Mouse (Mus musculus) MEL (cell line): ENCODE data around the gene Lamtor4.

Experiments used
- BHLHE40 ChIP-seq: IDR thresholded peaks from 2 replicates; pipeline ENCODE4 v1.6.1; 2012; ENCODE audit warnings: low read depth, mild to moderate bottlenecking, inconsistent platforms, low read length, improper control_type of control experiment, borderline replicate concordance
- CTCF ChIP-seq, 3 experiments: IDR thresholded peaks in 2 of 3; conservative IDR thresholded peaks in 1 of 3; 2 replicates each; pipeline ENCODE4 v1.5.1; 2011 to 2012; ENCODE audit warnings: low read length in 3 of 3, low read depth in 2 of 3, mild to moderate bottlenecking in 2 of 3, improper control_type of control experiment in 1 of 3, inconsistent platforms in 1 of 3, mixed read lengths in 1 of 3, moderate library complexity in 1 of 3; ENCODE audit not compliant: control insufficient read depth in 1 of 3, insufficient read depth in 1 of 3, poor library complexity in 1 of 3, severe bottlenecking in 1 of 3
- E2F4 ChIP-seq: IDR thresholded peaks from 2 replicates; pipeline ENCODE4 v1.6.1; 2011; ENCODE audit warnings: low read depth, low read length, improper control_type of control experiment, borderline replicate concordance
- EP300 ChIP-seq, 2 experiments: IDR thresholded peaks; 2 replicates each; pipeline ENCODE4 v1.6.1; 2011; ENCODE audit warnings: improper control_type of control experiment in 2 of 2, low read length in 2 of 2, low read depth in 1 of 2, mild to moderate bottlenecking in 1 of 2
- KAT2A ChIP-seq: conservative IDR thresholded peaks from 2 replicates; pipeline ENCODE4 v1.6.1; 2012; ENCODE audit warnings: low read depth, low read length, improper control_type of control experiment, inconsistent platforms
- MXI1 ChIP-seq: IDR thresholded peaks from 2 replicates; pipeline ENCODE4 v1.6.1; 2011; ENCODE audit warnings: mild to moderate bottlenecking, low read depth, low read length, improper control_type of control experiment
- NELFE ChIP-seq: IDR thresholded peaks from 2 replicates; pipeline ENCODE4 v1.6.1; 2011; ENCODE audit warnings: low read depth, low read length, improper control_type of control experiment
- POLR2A ChIP-seq, 2 experiments: IDR thresholded peaks; 2 replicates each; pipeline ENCODE4 v1.6.1; 2011 to 2012; ENCODE audit warnings: low read length in 2 of 2, mild to moderate bottlenecking in 2 of 2, control low read depth in 1 of 2, improper control_type of control experiment in 1 of 2, low read depth in 1 of 2, moderate library complexity in 1 of 2; ENCODE audit not compliant: control insufficient read depth in 1 of 2, insufficient read depth in 1 of 2, poor library complexity in 1 of 2
- RAD21 ChIP-seq: IDR thresholded peaks from 2 replicates; pipeline ENCODE4 v1.6.1; 2011; ENCODE audit warnings: mild to moderate bottlenecking, low read depth, low read length, improper control_type of control experiment
- USF2 ChIP-seq, 2 experiments: IDR thresholded peaks; 2 replicates each; pipeline ENCODE4 v1.6.1; 2011 to 2012; ENCODE audit warnings: improper control_type of control experiment in 2 of 2, low read length in 2 of 2, borderline replicate concordance in 1 of 2, inconsistent platforms in 1 of 2, low read depth in 1 of 2, mild to moderate bottlenecking in 1 of 2; ENCODE audit not compliant: insufficient read depth in 1 of 2

- TF ChIP-seq USF2 (IDR thresholded peaks at IDR 0.05; ENCODE audit: borderline replicate concordance in 1 of 2, insufficient read depth in 1 of 2, low read depth in 1 of 2, low read length in 2 of 2) (no peak), CTCF (IDR thresholded peaks at IDR 0.05 in 2 of 3, conservative IDR thresholded peaks at IDR 0.05 in 1 of 3; ENCODE audit: control insufficient read depth in 1 of 3, insufficient read depth in 1 of 3, low read depth in 2 of 3, low read length in 3 of 3, poor library complexity in 1 of 3, severe bottlenecking in 1 of 3) (peak; percentile 96 to 99 (median 97)), NELFE (no peak; the same call in 1 of the 2 replicates), BHLHE40 (no peak; the same call in 1 of the 2 replicates), RAD21 (peak; percentile 98), KAT2A (no peak), POLR2A (IDR thresholded peaks at IDR 0.05; ENCODE audit: control insufficient read depth in 1 of 2, insufficient read depth in 1 of 2, low read depth in 1 of 2, low read length in 2 of 2, poor library complexity in 1 of 2) (no peak), MXI1 (no peak), E2F4 (no peak), EP300 (IDR thresholded peaks at IDR 0.05; ENCODE audit: low read depth in 1 of 2, low read length in 2 of 2) (no peak)
These were observed 33.2 kb upstream of the Lamtor4 start for GRCm38 (mm10) chr5:138222111-138222510.
